Mouse (Mus musculus) ES-E14 (cell line): ENCODE data around the gene Notch2. TPM values are rescaled to one million over a fixed set of nuclear protein-coding genes. Genes with fewer than 3 reads are reported as not detected.

Experiments
- DNase-seq: peaks from one replicate; pipeline ENCODE4 v3.0.0-alpha.2; 2013; ENCODE audit warnings: low read depth, low spot score
- H3K27ac ChIP-seq: 2 replicates; pipeline ENCODE4 v1.5.1; 2012; ENCODE audit warnings: low read depth, mild to moderate bottlenecking, low read length, moderate library complexity, mixed read lengths; ENCODE audit not compliant: poor library complexity, insufficient read depth, severe bottlenecking
- H3K36me3 ChIP-seq: 2 replicates; pipeline ENCODE4 v1.6.1; 2012; ENCODE audit warnings: mild to moderate bottlenecking, low read length, moderate library complexity, mixed read lengths; ENCODE audit not compliant: control insufficient read depth, poor library complexity, insufficient read depth, severe bottlenecking
- H3K4me1 ChIP-seq, 2 experiments: fragments of 150-350 bp in 1 of 2; sonication (generic) in 1 of 2; 2 replicates each; pipeline ENCODE4 v1.6.1; 2012; ENCODE audit warnings: low read length in 2 of 2, mild to moderate bottlenecking in 1 of 2, mixed read lengths in 1 of 2; ENCODE audit not compliant: control insufficient read depth in 2 of 2, insufficient read depth in 2 of 2, poor library complexity in 1 of 2
- H3K4me3 ChIP-seq, 2 experiments: fragments of 150-350 bp in 1 of 2; sonication (generic) in 1 of 2; 2 replicates each; pipeline ENCODE4 v1.5.1; 2012; ENCODE audit warnings: low read length in 2 of 2, low read depth in 1 of 2, mild to moderate bottlenecking in 1 of 2, mixed read lengths in 1 of 2; ENCODE audit not compliant: insufficient read depth in 1 of 2, poor library complexity in 1 of 2, severe bottlenecking in 1 of 2
- H3K9ac ChIP-seq: 2 replicates; pipeline ENCODE4 v1.6.1; 2012; ENCODE audit warnings: low read depth, mild to moderate bottlenecking, low read length, mixed read lengths; ENCODE audit not compliant: poor library complexity, insufficient read depth, severe bottlenecking
- H3K9me3 ChIP-seq: fragments of 150-350 bp; sonication (generic); 2 replicates; pipeline ENCODE4 v1.6.1; 2012; ENCODE audit warnings: low read depth, mild to moderate bottlenecking, low read length; ENCODE audit not compliant: control insufficient read depth, insufficient read depth
- CHD2 ChIP-seq: IDR thresholded peaks from 2 replicates; pipeline ENCODE4 v1.6.1; 2014; ENCODE audit warnings: mild to moderate bottlenecking, low read depth, low read length, inconsistent platforms
- HCFC1 ChIP-seq: IDR thresholded peaks from 2 replicates; pipeline ENCODE4 v1.6.1; 2012; ENCODE audit warnings: low read length, inconsistent platforms, borderline replicate concordance; ENCODE audit not compliant: insufficient read depth
- MAFK ChIP-seq: IDR thresholded peaks from 2 replicates; pipeline ENCODE4 v1.6.1; 2014; ENCODE audit warnings: mild to moderate bottlenecking, low read depth, low read length, inconsistent platforms; ENCODE audit not compliant: insufficient read depth
- ZC3H11A ChIP-seq: IDR thresholded peaks from 2 replicates; pipeline ENCODE4 v1.6.1; 2012; ENCODE audit warnings: low read depth, mild to moderate bottlenecking, inconsistent platforms, low read length, borderline replicate concordance
- ZNF384 ChIP-seq: IDR thresholded peaks from 2 replicates; pipeline ENCODE4 v1.6.1; 2012; ENCODE audit warnings: low read depth, low read length, inconsistent platforms
- in situ Hi-C, 2 experiments: fragments of 600-800 bp; cut with MboI; formaldehyde crosslinking; loops; one replicate each; pipeline ENCODE4 v1.15.1; 2025; ENCODE audit warnings: low sequenced_read_pairs in 2 of 2, inconsistent platforms in 1 of 2; ENCODE audit not compliant: unreplicated experiment in 2 of 2
- total RNA-seq: library from RNA; depleted of rRNA; stranded (reverse); fragments of 300-350 nt; gene quantifications from 2 replicates; pipeline ENCODE4 v1.2.3, GENCODE M21; 2012

Gene Notch2
- total RNA-seq, 1 experiment: 41.5 TPM

DNA sequence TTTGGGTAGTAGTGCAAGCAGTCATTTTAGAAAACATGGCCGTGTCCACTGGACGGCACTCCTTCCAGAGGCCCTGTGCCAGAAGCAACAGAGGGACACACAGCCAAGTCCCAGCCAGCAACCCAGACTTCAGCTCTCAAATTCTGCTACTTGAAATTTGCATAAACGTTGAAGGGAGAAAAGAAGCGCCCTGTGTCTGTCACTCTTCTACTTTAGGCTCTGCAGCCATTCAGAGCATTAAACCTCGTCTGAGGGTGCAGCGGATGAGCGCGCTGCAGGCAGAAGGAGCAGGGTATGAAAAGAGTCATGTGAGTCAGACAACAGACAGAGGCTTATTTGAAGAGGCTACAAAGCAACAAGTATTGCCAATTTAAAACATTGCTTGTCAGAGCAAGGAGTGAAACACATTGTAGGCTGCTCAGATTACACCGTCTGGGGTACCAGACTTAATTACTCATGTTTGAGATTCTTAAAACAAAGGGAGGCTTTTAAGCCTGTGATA, 29.7 kb downstream of the Notch2 start:
- in situ Hi-C loops: no loop called here
- Histone ChIP-seq H3K9ac (no peak overlapping the region), H3K36me3 (no peaks in the 10 kb centered on the region), H3K4me1 (no peaks in the 10 kb centered on the region; a peak in 2 of 4 replicates), H3K4me3 (no peak overlapping the region), H3K27ac (no peak overlapping the region), H3K9me3 (no peaks in the 10 kb centered on the region)
- TF ChIP-seq ZNF384: no peak
- no peak for TF ChIP-seq MAFK
- TF ChIP-seq CHD2: no peak
- no peak for TF ChIP-seq HCFC1
- TF ChIP-seq ZC3H11A: no peak
- DNase-seq: no peak

DNA sequence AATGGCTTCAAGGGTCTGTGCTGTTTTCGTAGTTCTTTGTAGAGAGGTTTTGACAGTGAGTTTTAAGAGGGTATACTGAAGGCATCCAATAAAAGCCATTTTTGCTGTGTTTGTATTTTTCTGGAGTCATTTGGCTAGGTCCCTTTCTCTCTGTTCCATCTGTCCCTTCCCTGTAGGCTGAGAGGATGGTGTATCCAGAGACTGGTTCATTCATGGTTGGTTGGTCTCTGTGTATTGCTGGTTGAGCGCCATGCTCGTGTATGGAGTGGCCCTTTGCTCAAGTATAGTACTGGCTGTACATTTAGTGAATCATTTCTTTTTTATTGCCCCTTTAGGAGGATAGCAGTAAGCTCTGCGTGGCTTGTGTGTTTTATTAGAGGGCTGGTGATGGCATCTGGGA, 30.3 kb downstream of the Notch2 start:
- TF ChIP-seq ZNF384: no peak
- no peak for TF ChIP-seq MAFK
- no peak for TF ChIP-seq CHD2
- no peak for TF ChIP-seq HCFC1
- TF ChIP-seq ZC3H11A: no peak
- no peak overlapping the region for H3K9ac ChIP-seq

DNA sequence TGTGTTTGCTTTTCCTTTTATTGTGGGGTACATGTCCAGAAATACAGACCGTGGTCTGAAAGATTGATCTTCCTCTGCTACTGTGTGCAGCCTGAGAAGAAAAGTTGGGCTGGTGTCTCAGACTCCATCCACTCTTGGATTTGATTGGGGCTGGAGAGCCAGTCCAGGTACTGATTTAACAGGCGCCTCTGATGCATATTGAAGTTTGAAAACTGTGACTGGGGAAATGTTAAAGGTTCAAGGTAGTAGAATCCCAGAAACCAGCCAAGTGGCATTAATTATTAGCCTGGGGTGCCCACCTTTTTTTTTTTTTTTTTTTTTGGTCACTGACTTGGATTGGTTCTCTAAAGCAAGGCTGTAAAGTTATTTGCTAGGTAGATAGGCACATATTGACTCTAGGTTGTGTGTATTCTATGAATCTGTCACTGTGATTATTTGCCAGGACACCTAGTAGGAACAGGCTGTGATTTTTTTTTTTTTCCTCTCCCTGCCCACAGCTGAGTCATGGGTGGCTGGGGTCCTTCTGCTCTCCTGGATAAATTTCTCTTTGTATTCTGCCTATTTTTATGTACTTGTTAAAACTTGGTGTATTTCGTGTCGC, 31.5 kb downstream of the Notch2 start:
- no peaks in the 10 kb centered on the region; a peak in 2 of 4 replicates for H3K4me1 ChIP-seq
- H3K36me3 ChIP-seq: no peaks in the 10 kb centered on the region
- no peak overlapping the region for H3K27ac ChIP-seq
- TF ChIP-seq MAFK (no peak), CHD2 (no peak), ZC3H11A (no peak), ZNF384 (no peak), HCFC1 (no peak)
- H3K9ac ChIP-seq: no peak overlapping the region
- in situ Hi-C loops: no loop called here
- H3K4me3 ChIP-seq: no peak overlapping the region
- no peaks in the 10 kb centered on the region for H3K9me3 ChIP-seq
- no peak for DNase-seq

More for the DNA sequence above, 30.3 kb downstream of the Notch2 start:
- no peak overlapping the region for H3K4me3 ChIP-seq
- no peak for DNase-seq
- no peak overlapping the region for H3K27ac ChIP-seq
- in situ Hi-C loops: no loop called here
- no peaks in the 10 kb centered on the region for H3K9me3 ChIP-seq
- H3K4me1 ChIP-seq: no peaks in the 10 kb centered on the region; a peak in 2 of 4 replicates
- H3K36me3 ChIP-seq: no peaks in the 10 kb centered on the region

DNA sequence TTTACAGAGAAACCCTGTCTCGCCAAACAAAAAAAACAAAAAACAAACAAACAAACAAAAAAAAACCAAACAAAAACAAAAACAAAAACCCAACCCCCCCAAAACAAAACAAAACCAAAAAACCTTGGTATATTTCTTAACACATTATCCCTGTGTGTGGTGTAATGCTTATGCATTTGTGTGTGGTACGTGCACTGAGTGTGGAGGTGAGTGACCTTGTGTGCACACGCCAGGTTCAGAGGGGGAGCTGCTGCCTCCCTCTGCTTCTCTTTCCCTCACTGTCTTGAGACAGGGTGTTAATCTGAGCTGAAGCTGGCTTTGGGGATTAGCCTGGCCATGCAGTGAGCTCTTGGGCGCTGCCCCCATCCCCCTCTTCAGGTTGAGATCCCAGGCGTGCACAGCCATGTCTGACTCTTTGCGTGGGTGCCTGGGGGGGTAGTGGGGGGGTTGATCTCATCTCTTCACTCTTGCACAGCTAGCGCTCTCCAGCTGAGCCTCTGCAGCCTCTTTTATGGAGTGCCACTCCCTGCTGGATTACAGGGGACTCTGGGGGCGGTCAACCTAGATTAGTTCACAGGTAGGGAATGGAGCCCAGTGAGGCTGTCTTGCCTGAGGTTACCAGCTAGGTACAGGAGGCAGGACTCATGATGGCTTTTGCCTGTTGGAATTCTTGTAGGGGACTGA, 32.3 kb downstream of the Notch2 start:
- no peak for DNase-seq

More for the DNA sequence above, 32.3 kb downstream of the Notch2 start:
- in situ Hi-C loops: no loop called here
- TF ChIP-seq CHD2: no peak
- TF ChIP-seq ZNF384: no peak
- TF ChIP-seq HCFC1: no peak
- TF ChIP-seq ZC3H11A: no peak
- TF ChIP-seq MAFK: no peak
- Histone ChIP-seq H3K27ac (no peak overlapping the region), H3K4me3 (no peak overlapping the region), H3K4me1 (no peaks in the 10 kb centered on the region; a peak in 2 of 4 replicates), H3K9ac (no peak overlapping the region), H3K9me3 (no peaks in the 10 kb centered on the region), H3K36me3 (no peaks in the 10 kb centered on the region)
